Mouse (Mus musculus): ENCODE measurements around the gene Btla.

DNA sequence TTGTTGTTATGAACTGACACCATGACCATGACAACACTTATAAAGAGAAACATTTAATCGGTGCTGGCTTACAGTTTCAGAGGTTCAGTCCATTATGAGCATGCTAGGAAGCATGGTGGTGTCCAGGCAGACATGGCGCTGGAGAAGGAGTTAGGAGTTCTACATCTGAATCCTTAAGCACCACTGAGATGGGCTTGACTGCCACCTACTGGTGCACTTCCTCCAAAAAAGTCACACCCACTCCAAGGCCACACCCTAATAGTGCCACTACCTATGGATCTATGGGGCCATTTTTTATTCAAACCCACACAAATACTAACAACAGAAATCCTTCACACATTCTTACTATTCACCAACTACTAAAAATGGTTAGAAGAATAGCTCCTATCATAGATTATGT, 35.5 kb downstream of the Btla start:
- TF ChIP-seq CTCF (IDR thresholded peaks at IDR 0.05; ENCODE audit: control insufficient read depth, insufficient read depth, insufficient read length) (no peak), MAX (IDR thresholded peaks at IDR 0.05) (no peak)
